Mouse (Mus musculus) intestine, embryonic 15.5 days (tissue): ENCODE measurements around the gene Tenm2. TPM values are rescaled to one million over a fixed set of nuclear protein-coding genes. Genes with fewer than 3 reads are reported as not detected.

Source experiments
- ATAC-seq: fragments of 200-750 bp; cut with Nextera tagmentation; 2 replicates; pipeline ENCODE4 v1.8.0; 2017; ENCODE audit warnings: moderate TSS enrichment, moderate library complexity
- H3K27ac ChIP-seq: fragments of 300-500 bp; sonication (generic); 2 replicates; pipeline ENCODE4 v1.5.1; 2015; ENCODE audit warnings: mild to moderate bottlenecking, inconsistent platforms
- H3K27me3 ChIP-seq: fragments of 300-500 bp; sonication (generic); replicated peaks from 2 replicates; pipeline ENCODE4 v1.6.1; 2015; ENCODE audit warnings: inconsistent platforms
- H3K36me3 ChIP-seq: fragments of 300-500 bp; sonication (generic); 2 replicates; pipeline ENCODE4 v1.6.1; 2015; ENCODE audit warnings: inconsistent platforms
- H3K4me1 ChIP-seq: fragments of 300-500 bp; sonication (generic); replicated peaks from 2 replicates; pipeline ENCODE4 v1.6.1; 2015; ENCODE audit warnings: inconsistent platforms
- H3K4me2 ChIP-seq: fragments of 300-500 bp; sonication (generic); replicated peaks from 2 replicates; pipeline ENCODE4 v1.6.1; 2015; ENCODE audit warnings: mild to moderate bottlenecking, inconsistent platforms
- H3K4me3 ChIP-seq: fragments of 300-500 bp; sonication (generic); replicated peaks from 2 replicates; pipeline ENCODE4 v1.5.1; 2015; ENCODE audit warnings: inconsistent platforms
- H3K9ac ChIP-seq: fragments of 300-500 bp; sonication (generic); 2 replicates; pipeline ENCODE4 v1.6.1; 2015; ENCODE audit warnings: inconsistent platforms
- H3K9me3 ChIP-seq: fragments of 300-500 bp; sonication (generic); 2 replicates; pipeline ENCODE4 v1.6.1; 2016; ENCODE audit warnings: inconsistent platforms
- WGBS: fragments of 180-500 bp; shearing (Covaris S2); methylation state at CpG from one replicate; pipeline ENCODE4 v1.1.7; 2015; 5-methylcytosine and 5-hydroxymethylcytosine counted together
- polyA plus RNA-seq: library from polyadenylated mRNA; unstranded; fragments of >200 nt; fragmentation: Nextera tagmentation; extraction: Ambion mirVana; gene quantifications from 2 replicates; pipeline ENCODE4 v1.2.1, GENCODE M21; 2015

Gene Tenm2
- polyA plus RNA-seq, 1 experiment from 2014 or later, result 0.65 TPM

- 35% methylated on average over 4 of the region's 4 CpGs for WGBS
- ATAC-seq, result no peak
- Histone ChIP-seq H3K36me3 (no peaks in the 10 kb centered on the region), H3K27ac (no peak overlapping the region), H3K9ac (no peak overlapping the region), H3K4me3 (no peak overlapping the region), H3K9me3 (no peaks in the 10 kb centered on the region), H3K27me3 (no peaks in the 10 kb centered on the region), H3K4me2 (no peak overlapping the region), H3K4me1 (no peaks in the 10 kb centered on the region)
Observed at GRCm38 (mm10) chr11:36872961-36873360, 362.8 kb downstream of the Tenm2 start.

GRCm38 (mm10) chr11:36870548-36870947, 365.2 kb downstream of the Tenm2 start:
- H3K36me3 ChIP-seq, result no peaks in the 10 kb centered on the region
- H3K4me3 ChIP-seq, result no peak overlapping the region
- H3K4me1 ChIP-seq, result no peaks in the 10 kb centered on the region
- no peaks in the 10 kb centered on the region for H3K27me3 ChIP-seq
- 80% methylated on average over 5 of the region's 5 CpGs for WGBS
- no peak for ATAC-seq
- no peak overlapping the region for H3K9ac ChIP-seq
- H3K9me3 ChIP-seq, result no peaks in the 10 kb centered on the region
- no peak overlapping the region for H3K4me2 ChIP-seq
- no peak overlapping the region for H3K27ac ChIP-seq

- WGBS, result 28% methylated on average over 3 of the region's 3 CpGs
Observed at GRCm38 (mm10) chr11:36851690-36852089, 384.1 kb downstream of the Tenm2 start.

GRCm38 (mm10) chr11:36847451-36847850, 388.3 kb downstream of the Tenm2 start:
- no peaks in the 10 kb centered on the region for H3K36me3 ChIP-seq
- no peak for ATAC-seq
- H3K27ac ChIP-seq, result no peak overlapping the region
- no peak overlapping the region for H3K4me2 ChIP-seq
- WGBS, result 72% methylated on average over 6 of the region's 6 CpGs
- no peaks in the 10 kb centered on the region for H3K27me3 ChIP-seq
- H3K4me1 ChIP-seq, result no peaks in the 10 kb centered on the region
- no peak overlapping the region for H3K9ac ChIP-seq
- H3K4me3 ChIP-seq, result no peak overlapping the region
- no peaks in the 10 kb centered on the region for H3K9me3 ChIP-seq

More at GRCm38 (mm10) chr11:36851690-36852089, 384.1 kb downstream of the Tenm2 start:
- Histone ChIP-seq H3K4me3 (no peak overlapping the region), H3K27ac (no peak overlapping the region), H3K36me3 (no peaks in the 10 kb centered on the region), H3K9ac (no peak overlapping the region), H3K4me1 (no peaks in the 10 kb centered on the region), H3K27me3 (no peaks in the 10 kb centered on the region), H3K9me3 (no peaks in the 10 kb centered on the region), H3K4me2 (no peak overlapping the region)
- no peak for ATAC-seq

- 56% methylated on average over 4 of the region's 4 CpGs for WGBS
- Histone ChIP-seq H3K27me3 (no peaks in the 10 kb centered on the region), H3K27ac (no peak overlapping the region), H3K9me3 (no peaks in the 10 kb centered on the region), H3K4me3 (no peak overlapping the region), H3K9ac (no peak overlapping the region), H3K36me3 (no peaks in the 10 kb centered on the region), H3K4me2 (no peak overlapping the region), H3K4me1 (no peaks in the 10 kb centered on the region)
- ATAC-seq, result peak; percentile 91
Observed at GRCm38 (mm10) chr11:36832855-36833254, 402.9 kb downstream of the Tenm2 start.

- ATAC-seq, result peak; percentile 69; the same call in 1 of the 2 replicates
- no peak overlapping the region for H3K27ac ChIP-seq
- no peak overlapping the region for H3K4me3 ChIP-seq
- H3K9ac ChIP-seq, result no peak overlapping the region
- 49% methylated on average over 11 of the region's 11 CpGs for WGBS
- H3K27me3 ChIP-seq, result no peaks in the 10 kb centered on the region
- no peak overlapping the region for H3K4me2 ChIP-seq
- H3K9me3 ChIP-seq, result no peaks in the 10 kb centered on the region
- H3K4me1 ChIP-seq, result no peaks in the 10 kb centered on the region
- no peaks in the 10 kb centered on the region for H3K36me3 ChIP-seq
Observed at GRCm38 (mm10) chr11:36831511-36831910, 404.3 kb downstream of the Tenm2 start.

GRCm38 (mm10) chr11:36824666-36825065, 411.1 kb downstream of the Tenm2 start:
- no peak overlapping the region for H3K27ac ChIP-seq
- H3K36me3 ChIP-seq, result no peaks in the 10 kb centered on the region
- no peak overlapping the region for H3K9ac ChIP-seq
- H3K4me2 ChIP-seq, result no peak overlapping the region
- H3K27me3 ChIP-seq, result no peaks in the 10 kb centered on the region
- 25% methylated on average over 7 of the region's 7 CpGs for WGBS
- ATAC-seq, result no peak
- H3K4me1 ChIP-seq, result no peaks in the 10 kb centered on the region
- H3K9me3 ChIP-seq, result no peaks in the 10 kb centered on the region
- H3K4me3 ChIP-seq, result no peak overlapping the region

GRCm38 (mm10) chr11:36804615-36805014, 431.1 kb downstream of the Tenm2 start:
- Histone ChIP-seq H3K4me3 (no peak overlapping the region), H3K9ac (no peak overlapping the region), H3K4me1 (no peaks in the 10 kb centered on the region), H3K36me3 (no peaks in the 10 kb centered on the region), H3K9me3 (no peaks in the 10 kb centered on the region), H3K27me3 (no peaks in the 10 kb centered on the region), H3K27ac (no peak overlapping the region), H3K4me2 (no peak overlapping the region)
- WGBS, result 68% methylated on average over 1 of the region's 1 CpGs
- no peak for ATAC-seq

GRCm38 (mm10) chr11:36802208-36802631, 433.5 kb downstream of the Tenm2 start:
- Histone ChIP-seq H3K4me2 (no peak overlapping the region), H3K4me1 (no peaks in the 10 kb centered on the region), H3K4me3 (no peak overlapping the region), H3K27ac (no peak overlapping the region), H3K9ac (no peak overlapping the region), H3K9me3 (no peaks in the 10 kb centered on the region), H3K36me3 (no peaks in the 10 kb centered on the region), H3K27me3 (no peaks in the 10 kb centered on the region)
- WGBS, result 50% methylated on average over 8 of the region's 8 CpGs
- ATAC-seq, result no peak

GRCm38 (mm10) chr11:36801683-36802082, 434.1 kb downstream of the Tenm2 start:
- H3K4me2 ChIP-seq, result no peak overlapping the region
- no peak overlapping the region for H3K4me3 ChIP-seq
- no peaks in the 10 kb centered on the region for H3K36me3 ChIP-seq
- 82% methylated on average over 4 of the region's 4 CpGs for WGBS
- H3K9me3 ChIP-seq, result no peaks in the 10 kb centered on the region
- H3K4me1 ChIP-seq, result no peaks in the 10 kb centered on the region
- ATAC-seq, result no peak
- H3K27ac ChIP-seq, result no peak overlapping the region
- no peak overlapping the region for H3K9ac ChIP-seq
- no peaks in the 10 kb centered on the region for H3K27me3 ChIP-seq

GRCm38 (mm10) chr11:36799409-36799808, 436.4 kb downstream of the Tenm2 start:
- no peak overlapping the region for H3K4me2 ChIP-seq
- H3K27me3 ChIP-seq, result no peaks in the 10 kb centered on the region
- no peak overlapping the region for H3K27ac ChIP-seq
- H3K4me3 ChIP-seq, result no peak overlapping the region
- ATAC-seq, result no peak
- no peaks in the 10 kb centered on the region for H3K36me3 ChIP-seq
- H3K9me3 ChIP-seq, result no peaks in the 10 kb centered on the region
- H3K4me1 ChIP-seq, result no peaks in the 10 kb centered on the region
- 80% methylated on average over 8 of the region's 8 CpGs for WGBS
- no peak overlapping the region for H3K9ac ChIP-seq

- Histone ChIP-seq H3K36me3 (no peaks in the 10 kb centered on the region), H3K4me1 (no peaks in the 10 kb centered on the region), H3K9ac (no peak overlapping the region), H3K27ac (no peak overlapping the region), H3K27me3 (no peaks in the 10 kb centered on the region), H3K4me2 (no peak overlapping the region), H3K9me3 (no peaks in the 10 kb centered on the region), H3K4me3 (no peak overlapping the region)
- no peak for ATAC-seq
- WGBS, result 85% methylated on average over 3 of the region's 3 CpGs
Observed at GRCm38 (mm10) chr11:36758009-36758408, 477.8 kb downstream of the Tenm2 start.

GRCm38 (mm10) chr11:36746286-36746685, 489.5 kb downstream of the Tenm2 start:
- Histone ChIP-seq H3K9me3 (no peaks in the 10 kb centered on the region), H3K4me1 (no peaks in the 10 kb centered on the region), H3K27me3 (no peaks in the 10 kb centered on the region), H3K36me3 (no peaks in the 10 kb centered on the region), H3K4me3 (no peak overlapping the region), H3K27ac (no peak overlapping the region), H3K9ac (no peak overlapping the region), H3K4me2 (no peak overlapping the region)
- ATAC-seq, result no peak
- 90% methylated on average over 4 of the region's 4 CpGs for WGBS
